Mouse (Mus musculus) midbrain, embryonic 16.5 days (tissue): ENCODE measurements around the gene Prkag1. TPM values are rescaled to one million over a fixed set of nuclear protein-coding genes. Genes with fewer than 3 reads are reported as not detected.

Experiments
- ATAC-seq: fragments of 200-750 bp; cut with Nextera tagmentation; 2 replicates; pipeline ENCODE4 v1.8.0; 2017; ENCODE audit warnings: moderate TSS enrichment
- H3K27ac ChIP-seq: fragments of 300-500 bp; sonication (generic); 2 replicates; pipeline ENCODE4 v1.5.1; 2014; ENCODE audit warnings: mild to moderate bottlenecking, low read length, mixed read lengths
- H3K27me3 ChIP-seq: fragments of 300-500 bp; sonication (generic); 2 replicates; pipeline ENCODE4 v1.6.1; 2014; ENCODE audit warnings: low read depth, low read length, mixed read lengths; ENCODE audit not compliant: control insufficient read depth, insufficient read depth
- H3K36me3 ChIP-seq: fragments of 300-500 bp; sonication (generic); 2 replicates; pipeline ENCODE4 v1.6.1; 2014; ENCODE audit warnings: mild to moderate bottlenecking, low read length, moderate library complexity, mixed read lengths; ENCODE audit not compliant: control insufficient read depth, insufficient read depth
- H3K4me1 ChIP-seq: fragments of 300-500 bp; sonication (generic); 2 replicates; pipeline ENCODE4 v1.6.1; 2014; ENCODE audit warnings: mild to moderate bottlenecking, low read length, mixed read lengths; ENCODE audit not compliant: control insufficient read depth, insufficient read depth
- H3K4me2 ChIP-seq: fragments of 300-500 bp; sonication (generic); 2 replicates; pipeline ENCODE4 v1.6.1; 2014; ENCODE audit warnings: mild to moderate bottlenecking, low read length, mixed read lengths
- H3K4me3 ChIP-seq: fragments of 300-500 bp; sonication (generic); 2 replicates; pipeline ENCODE4 v1.5.1; 2014; ENCODE audit warnings: low read depth, mild to moderate bottlenecking, low read length, moderate library complexity, mixed read lengths
- H3K9ac ChIP-seq: fragments of 300-500 bp; sonication (generic); 2 replicates; pipeline ENCODE4 v1.6.1; 2014; ENCODE audit warnings: low read depth, low read length, mixed read lengths
- H3K9me3 ChIP-seq: fragments of 300-500 bp; sonication (generic); replicated peaks from 2 replicates; pipeline ENCODE4 v1.6.1; 2014; ENCODE audit warnings: mild to moderate bottlenecking, low read length, mixed read lengths; ENCODE audit not compliant: control insufficient read depth, poor library complexity, severe bottlenecking
- WGBS: fragments of 180-500 bp; shearing (Covaris S2); extraction: QIAGEN DNeasy Blood & Tissue Kit; methylation state at CpG from one replicate; pipeline ENCODE4 v1.1.7; 2014; 5-methylcytosine and 5-hydroxymethylcytosine counted together
- polyA plus RNA-seq: library from polyadenylated mRNA; unstranded; fragments of >200 nt; fragmentation: Nextera tagmentation; extraction: Ambion mirVana; gene quantifications from 2 replicates; pipeline ENCODE4 v1.2.1, GENCODE M21; 2015

The Prkag1 gene
- 72.9 and 73.1 TPM in 2 replicates for polyA plus RNA-seq

- Histone ChIP-seq H3K27me3 (no peaks in the 10 kb centered on the region), H3K36me3 (peaks cover 25% of the 10 kb centered on the region), H3K9ac (peak within 1 kb of the TSS; percentile 65), H3K4me1 (peaks cover 16% of the 10 kb centered on the region), H3K9me3 (no peaks in the 10 kb centered on the region), H3K4me3 (peak within 1 kb of the TSS; percentile 60), H3K27ac (peak within 1 kb of the TSS; percentile 71), H3K4me2 (peak within 1 kb of the TSS; percentile 71)
- ATAC-seq: peak; percentile 97
- WGBS: under 1% methylated on average over 60 of the region's 66 CpGs
Observed at GRCm38 (mm10) chr15:98830736-98831683, at the start of gene Prkag1. Gene Prkag1 (minus strand): TSS chr15:98831521.

- no peak overlapping the region for H3K9ac ChIP-seq
- no peak for ATAC-seq
- H3K4me3 ChIP-seq: no peak overlapping the region
- H3K27me3 ChIP-seq: no peaks in the 10 kb centered on the region
- WGBS: 11% methylated on average over 3 of the region's 3 CpGs
- H3K4me2 ChIP-seq: no peak overlapping the region
- no peaks in the 10 kb centered on the region for H3K9me3 ChIP-seq
- peaks cover 24% of the 10 kb centered on the region for H3K4me1 ChIP-seq
- H3K36me3 ChIP-seq: peaks cover 3% of the 10 kb centered on the region
- H3K27ac ChIP-seq: no peak overlapping the region
Observed at GRCm38 (mm10) chr15:98877331-98877730, 46.0 kb upstream of the Prkag1 start.

GRCm38 (mm10) chr15:98871916-98872888 lies 40.9 kb upstream of the Prkag1 start:
- H3K9ac ChIP-seq: peak overlapping the region; percentile 97
- WGBS: under 1% methylated on average over 51 of the region's 51 CpGs
- peaks cover 34% of the 10 kb centered on the region for H3K4me1 ChIP-seq
- H3K27ac ChIP-seq: peak overlapping the region; percentile 99
- H3K36me3 ChIP-seq: no peaks in the 10 kb centered on the region
- ATAC-seq: peak; percentile 78
- H3K4me3 ChIP-seq: peak overlapping the region; percentile 98
- H3K4me2 ChIP-seq: peak overlapping the region; percentile 100
- no peaks in the 10 kb centered on the region for H3K9me3 ChIP-seq
- H3K27me3 ChIP-seq: no peaks in the 10 kb centered on the region

GRCm38 (mm10) chr15:98871070-98871915 lies 40.0 kb upstream of the Prkag1 start, which contains the start of gene Kmt2d:
Gene Kmt2d (minus strand): TSS chr15:98871204.
- Histone ChIP-seq H3K4me3 (peak within 1 kb of the TSS; percentile 98), H3K27me3 (no peaks in the 10 kb centered on the region), H3K9ac (peak within 1 kb of the TSS; percentile 97), H3K36me3 (no peaks in the 10 kb centered on the region), H3K4me2 (peak within 1 kb of the TSS; percentile 100), H3K4me1 (peaks cover 39% of the 10 kb centered on the region), H3K27ac (peak within 1 kb of the TSS; percentile 99), H3K9me3 (no peaks in the 10 kb centered on the region)
- peak; percentile 34 for ATAC-seq
- WGBS: under 1% methylated on average over 69 of the region's 94 CpGs

GRCm38 (mm10) chr15:98870179-98871069 lies 39.1 kb upstream of the Prkag1 start:
- Histone ChIP-seq H3K27ac (peak overlapping the region; percentile 99), H3K4me2 (peak overlapping the region; percentile 100), H3K27me3 (no peaks in the 10 kb centered on the region), H3K9ac (peak overlapping the region; percentile 97), H3K4me3 (peak overlapping the region; percentile 98), H3K9me3 (no peaks in the 10 kb centered on the region), H3K4me1 (peaks cover 39% of the 10 kb centered on the region), H3K36me3 (peaks cover 7% of the 10 kb centered on the region)
- WGBS: under 1% methylated on average over 15 of the region's 16 CpGs
- ATAC-seq: no peak

- peaks cover 39% of the 10 kb centered on the region for H3K4me1 ChIP-seq
- H3K4me2 ChIP-seq: peak overlapping the region; percentile 100
- WGBS: 9% methylated on average over 8 of the region's 8 CpGs
- H3K9ac ChIP-seq: peak overlapping the region; percentile 97
- H3K27ac ChIP-seq: peak overlapping the region; percentile 17; the same call in 1 of the 2 replicates
- H3K27me3 ChIP-seq: no peaks in the 10 kb centered on the region
- H3K36me3 ChIP-seq: peaks cover 16% of the 10 kb centered on the region
- no peaks in the 10 kb centered on the region for H3K9me3 ChIP-seq
- ATAC-seq: no peak
- peak overlapping the region; percentile 98 for H3K4me3 ChIP-seq
Observed at GRCm38 (mm10) chr15:98869342-98870178, 38.2 kb upstream of the Prkag1 start.
